Mouse (Mus musculus): ENCODE results near the gene Nsun7. TPM values are rescaled to one million over a fixed set of nuclear protein-coding genes. Genes with fewer than 3 reads are reported as not detected.

Nsun7 gene
- polyA plus RNA-seq, 1 experiment, result 0.02 TPM

- Histone ChIP-seq H3K36me3 (ENCODE audit: control insufficient read depth, insufficient read depth, low read length) (no peaks in the 10 kb centered on the region), H3K27me3 (ENCODE audit: control insufficient read depth, insufficient read depth, low read length) (no peaks in the 10 kb centered on the region), H3K4me3 (ENCODE audit: extremely low read depth, insufficient read depth, insufficient read length) (no peak overlapping the region), H3K27ac (ENCODE audit: insufficient read depth, low read length) (no peak overlapping the region), H3K4me1 (ENCODE audit: control insufficient read depth, insufficient read depth, insufficient read length) (no peaks in the 10 kb centered on the region)
- TF ChIP-seq CTCF (IDR thresholded peaks at IDR 0.05; ENCODE audit: extremely low read depth, insufficient read depth, insufficient read length, insufficient replicate concordance) (no peak), POLR2A (IDR thresholded peaks at IDR 0.05; ENCODE audit: low read depth, low read length) (no peak)
- no peak for DNase-seq (ENCODE audit: low read depth in 1 of 2, low spot score in 2 of 2)
- 88% methylated on average over 19 of the region's 19 CpGs for WGBS
Measured at GRCm38 (mm10) chr5:66327949-66328726, 68.4 kb downstream of the Nsun7 start.

DNA sequence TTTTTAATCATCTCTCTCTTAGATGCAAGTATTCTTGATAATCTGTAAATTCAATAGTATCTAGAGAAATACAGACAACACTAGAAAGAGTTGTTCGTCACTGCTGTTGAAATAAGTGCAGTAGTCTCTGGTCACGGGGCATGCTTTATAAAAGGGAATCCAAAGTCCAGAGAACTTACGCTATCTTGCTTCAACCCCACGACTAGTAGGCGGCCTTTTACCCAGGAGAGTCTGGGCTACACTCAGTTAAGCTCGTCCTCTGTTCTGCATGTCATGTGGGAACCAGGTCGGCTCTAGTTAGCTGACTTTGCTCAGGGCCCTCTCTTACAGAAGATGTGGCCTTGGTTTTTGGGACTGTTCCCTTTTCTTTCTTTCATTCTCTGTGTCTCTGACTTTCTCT, 69.1 kb downstream of the Nsun7 start:
- no peak for DNase-seq (ENCODE audit: low read depth in 1 of 2, low spot score in 2 of 2)
- no peaks in the 10 kb centered on the region for H3K4me1 ChIP-seq (ENCODE audit: control insufficient read depth, insufficient read depth, insufficient read length)
- H3K4me3 ChIP-seq (ENCODE audit: extremely low read depth, insufficient read depth, insufficient read length), result no peak overlapping the region
- H3K36me3 ChIP-seq (ENCODE audit: control insufficient read depth, insufficient read depth, low read length), result no peaks in the 10 kb centered on the region
- WGBS, result 87% methylated on average over 7 of the region's 7 CpGs
- no peaks in the 10 kb centered on the region for H3K27me3 ChIP-seq (ENCODE audit: control insufficient read depth, insufficient read depth, low read length)
- H3K27ac ChIP-seq (ENCODE audit: insufficient read depth, low read length), result no peak overlapping the region
- TF ChIP-seq POLR2A (IDR thresholded peaks at IDR 0.05; ENCODE audit: low read depth, low read length) (no peak), CTCF (IDR thresholded peaks at IDR 0.05; ENCODE audit: extremely low read depth, insufficient read depth, insufficient read length, insufficient replicate concordance) (no peak)

DNA sequence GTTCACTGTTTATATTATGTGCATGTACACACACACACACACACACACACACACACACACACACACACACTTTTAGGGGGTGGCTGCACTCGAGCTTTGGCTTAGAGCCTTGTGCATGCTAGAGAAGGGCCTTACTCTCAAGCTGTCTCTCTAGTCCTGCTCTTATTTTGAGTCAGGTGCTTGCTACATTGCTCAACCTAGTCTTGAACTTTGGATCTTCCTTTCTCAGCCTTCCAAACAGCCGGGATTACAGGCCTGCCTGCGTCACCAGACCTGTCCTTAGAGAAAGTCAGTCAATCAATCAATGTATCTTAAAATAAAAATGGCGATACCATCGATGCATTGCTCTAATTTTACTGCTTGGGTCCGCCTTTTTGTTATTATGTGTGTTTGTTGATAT, 71.1 kb downstream of the Nsun7 start:
- Histone ChIP-seq H3K27me3 (ENCODE audit: control insufficient read depth, insufficient read depth, low read length) (no peaks in the 10 kb centered on the region), H3K4me3 (ENCODE audit: extremely low read depth, insufficient read depth, insufficient read length) (no peak overlapping the region), H3K36me3 (ENCODE audit: control insufficient read depth, insufficient read depth, low read length) (no peaks in the 10 kb centered on the region), H3K4me1 (ENCODE audit: control insufficient read depth, insufficient read depth, insufficient read length) (no peaks in the 10 kb centered on the region), H3K27ac (ENCODE audit: insufficient read depth, low read length) (no peak overlapping the region)
- 88% methylated on average over 6 of the region's 6 CpGs for WGBS
- TF ChIP-seq CTCF (IDR thresholded peaks at IDR 0.05; ENCODE audit: extremely low read depth, insufficient read depth, insufficient read length, insufficient replicate concordance) (no peak), POLR2A (IDR thresholded peaks at IDR 0.05; ENCODE audit: low read depth, low read length) (no peak)
- no peak for DNase-seq (ENCODE audit: low read depth in 1 of 2, low spot score in 2 of 2)

DNA sequence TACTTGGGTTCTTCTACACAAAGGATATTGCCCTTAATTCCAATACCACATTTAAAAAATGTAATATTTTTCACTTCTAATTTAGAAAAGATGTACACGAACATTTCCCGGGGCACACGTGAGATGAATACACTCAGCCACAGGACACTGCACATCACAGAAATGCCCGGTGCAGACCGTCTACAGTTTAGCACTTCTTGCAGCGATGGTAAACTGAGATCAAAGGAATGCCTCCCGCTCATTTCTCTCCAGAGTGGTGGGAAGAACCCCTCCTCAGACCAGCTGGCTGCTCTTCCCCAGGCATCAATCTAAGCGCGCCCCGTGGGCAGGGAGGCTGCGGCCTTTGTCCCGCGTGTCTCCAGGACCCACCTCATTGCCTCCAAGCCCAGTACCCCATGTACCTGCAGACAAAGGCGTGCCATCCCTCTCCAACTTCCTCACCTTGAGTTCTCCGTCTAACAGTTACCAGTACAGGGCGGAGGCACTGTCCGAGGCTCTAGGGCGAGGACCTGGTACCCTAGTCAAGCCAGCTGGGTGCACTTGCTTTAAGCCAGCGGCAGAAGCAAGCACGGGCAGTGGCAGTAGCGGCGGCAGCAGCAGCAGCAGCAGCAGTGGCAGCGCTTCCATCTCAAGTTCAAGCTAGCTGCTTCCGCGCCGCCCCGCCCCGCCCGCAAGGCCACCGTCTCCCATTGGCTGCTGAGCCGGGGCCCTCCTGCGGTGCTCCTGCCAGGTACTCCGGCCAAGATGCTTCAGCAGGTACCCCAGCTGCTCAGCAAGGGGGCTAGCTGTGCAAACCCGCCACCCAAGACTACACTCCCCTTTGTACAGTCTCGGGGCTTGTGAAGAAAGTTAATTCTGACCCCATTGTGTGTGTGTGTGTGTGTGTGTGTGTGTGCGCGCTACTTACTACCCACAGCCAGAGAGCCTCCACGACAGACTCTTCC, 77.6 kb downstream of the Nsun7 start:
- DNase-seq (ENCODE audit: low read depth in 1 of 2, low spot score in 2 of 2), result no peak
- peak overlapping the region; percentile 41; the same call in 1 of the 2 replicates for H3K4me3 ChIP-seq (ENCODE audit: extremely low read depth, insufficient read depth, insufficient read length)
- TF ChIP-seq CTCF (IDR thresholded peaks at IDR 0.05; ENCODE audit: extremely low read depth, insufficient read depth, insufficient read length, insufficient replicate concordance) (no peak), POLR2A (IDR thresholded peaks at IDR 0.05; ENCODE audit: low read depth, low read length) (no peak)
- H3K36me3 ChIP-seq (ENCODE audit: control insufficient read depth, insufficient read depth, low read length), result no peaks in the 10 kb centered on the region
- H3K4me1 ChIP-seq (ENCODE audit: control insufficient read depth, insufficient read depth, insufficient read length), result peaks cover 7% of the 10 kb centered on the region; the same call in 1 of the 2 replicates
- 10% methylated on average over 38 of the region's 38 CpGs for WGBS
- H3K27ac ChIP-seq (ENCODE audit: insufficient read depth, low read length), result no peak overlapping the region
- H3K27me3 ChIP-seq (ENCODE audit: control insufficient read depth, insufficient read depth, low read length), result peaks cover 5% of the 10 kb centered on the region; the same call in 1 of the 2 replicates

GRCm38 (mm10) chr5:66337969-66338345, 78.3 kb downstream of the Nsun7 start:
- no peak for TF ChIP-seq CTCF (IDR thresholded peaks at IDR 0.05; ENCODE audit: extremely low read depth, insufficient read depth, insufficient read length, insufficient replicate concordance)
- no peak for TF ChIP-seq POLR2A (IDR thresholded peaks at IDR 0.05; ENCODE audit: low read depth, low read length)

GRCm38 (mm10) chr5:66338583-66338982, 78.9 kb downstream of the Nsun7 start:
- Histone ChIP-seq H3K27me3 (ENCODE audit: control insufficient read depth, insufficient read depth, low read length) (peaks cover 5% of the 10 kb centered on the region; the same call in 1 of the 2 replicates), H3K27ac (ENCODE audit: insufficient read depth, low read length) (no peak overlapping the region), H3K4me1 (ENCODE audit: control insufficient read depth, insufficient read depth, insufficient read length) (peaks cover 7% of the 10 kb centered on the region; the same call in 1 of the 2 replicates), H3K36me3 (ENCODE audit: control insufficient read depth, insufficient read depth, low read length) (no peaks in the 10 kb centered on the region), H3K4me3 (ENCODE audit: extremely low read depth, insufficient read depth, insufficient read length) (no peak overlapping the region)
- TF ChIP-seq POLR2A (IDR thresholded peaks at IDR 0.05; ENCODE audit: low read depth, low read length), result no peak
- no peak for TF ChIP-seq CTCF (IDR thresholded peaks at IDR 0.05; ENCODE audit: extremely low read depth, insufficient read depth, insufficient read length, insufficient replicate concordance)
- no peak for DNase-seq (ENCODE audit: low read depth in 1 of 2, low spot score in 2 of 2)
- WGBS, result 51% methylated on average over 7 of the region's 7 CpGs

More at GRCm38 (mm10) chr5:66337969-66338345, 78.3 kb downstream of the Nsun7 start:
- WGBS, result 28% methylated on average over 6 of the region's 6 CpGs
- Histone ChIP-seq H3K4me1 (ENCODE audit: control insufficient read depth, insufficient read depth, insufficient read length) (peaks cover 7% of the 10 kb centered on the region; the same call in 1 of the 2 replicates), H3K4me3 (ENCODE audit: extremely low read depth, insufficient read depth, insufficient read length) (no peak overlapping the region), H3K27ac (ENCODE audit: insufficient read depth, low read length) (no peak overlapping the region), H3K27me3 (ENCODE audit: control insufficient read depth, insufficient read depth, low read length) (peaks cover 5% of the 10 kb centered on the region; the same call in 1 of the 2 replicates), H3K36me3 (ENCODE audit: control insufficient read depth, insufficient read depth, low read length) (no peaks in the 10 kb centered on the region)
- no peak for DNase-seq (ENCODE audit: low read depth in 1 of 2, low spot score in 2 of 2)

Data from spleen, adult 2 months (tissue).